Mouse (Mus musculus): ENCODE measurements around the gene Ccdc62. TPM values are rescaled to one million over a fixed set of nuclear protein-coding genes. Genes with fewer than 3 reads are reported as not detected.

The Ccdc62 gene
- polyA plus RNA-seq, 1 experiment from 2014 or later, result 4.6 TPM

DNA sequence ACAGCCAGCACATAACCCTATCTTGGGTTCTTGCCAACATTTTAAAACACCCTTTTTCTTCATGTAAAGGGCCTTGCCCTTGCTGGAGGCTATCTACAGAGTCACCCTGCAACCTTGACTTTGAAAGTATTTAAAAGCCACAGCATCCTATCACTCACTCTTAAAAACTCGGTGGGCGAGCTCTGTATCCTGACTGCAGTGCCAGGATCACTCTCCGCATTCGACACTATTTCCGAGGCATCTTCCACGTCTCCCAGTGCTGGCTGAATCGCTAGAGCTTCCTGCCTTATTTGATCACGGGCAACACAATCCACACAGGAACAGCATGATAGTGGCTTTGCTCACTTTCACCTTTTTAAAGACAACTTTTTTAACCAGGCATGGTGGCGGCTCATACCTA, 87.5 kb downstream of the Ccdc62 start:
- no peak for ATAC-seq (ENCODE audit: low FRiP score)
- WGBS, result 86% methylated on average over 9 of the region's 9 CpGs
- no peak for DNase-seq (ENCODE audit: low spot score, missing footprints)
- H3K4me1 ChIP-seq (ENCODE audit: control insufficient read depth, insufficient read depth, low read length), result peaks cover 45% of the 10 kb centered on the region
- H3K4me3 ChIP-seq (ENCODE audit: low read depth, low read length), result no peak overlapping the region
- H3K27me3 ChIP-seq (ENCODE audit: control insufficient read depth, insufficient read depth, low read length), result no peaks in the 10 kb centered on the region
- H3K4me2 ChIP-seq, result no peak overlapping the region
- no peaks in the 10 kb centered on the region; the same call in 1 of the 2 replicates for H3K36me3 ChIP-seq (ENCODE audit: control insufficient read depth, insufficient read depth, low read length)
- no peak overlapping the region for H3K27ac ChIP-seq (ENCODE audit: low read depth, low read length)
- H3K9ac ChIP-seq (ENCODE audit: low read length), result no peak overlapping the region
- no peaks in the 10 kb centered on the region for H3K9me3 ChIP-seq (ENCODE audit: control insufficient read depth, low read length)

DNA sequence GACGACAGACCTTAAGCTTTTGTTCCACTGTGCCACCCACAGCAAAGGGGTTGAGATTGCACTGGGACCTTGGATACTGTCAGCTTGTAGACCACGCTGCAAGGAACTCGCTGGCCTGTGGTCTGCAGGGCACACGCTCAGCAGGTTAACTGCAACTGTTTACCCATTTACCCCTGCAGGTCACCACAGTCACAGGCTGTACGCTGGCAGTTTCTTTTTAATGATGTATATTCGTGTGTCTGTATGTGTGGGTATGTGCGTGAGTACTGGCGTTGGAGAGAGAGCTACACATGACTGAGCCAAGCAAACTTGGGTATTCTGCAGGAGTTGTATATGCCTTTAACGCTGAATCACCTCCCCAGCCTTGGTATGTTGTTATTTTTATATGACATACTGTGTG, 88.2 kb downstream of the Ccdc62 start:
- DNase-seq (ENCODE audit: low spot score, missing footprints) (no peak), ATAC-seq (ENCODE audit: low FRiP score) (no peak)
- Histone ChIP-seq H3K4me1 (ENCODE audit: control insufficient read depth, insufficient read depth, low read length) (peaks cover 45% of the 10 kb centered on the region), H3K27me3 (ENCODE audit: control insufficient read depth, insufficient read depth, low read length) (no peaks in the 10 kb centered on the region), H3K36me3 (ENCODE audit: control insufficient read depth, insufficient read depth, low read length) (no peaks in the 10 kb centered on the region; the same call in 1 of the 2 replicates), H3K4me2 (no peak overlapping the region), H3K4me3 (ENCODE audit: low read depth, low read length) (no peak overlapping the region), H3K9me3 (ENCODE audit: control insufficient read depth, low read length) (no peaks in the 10 kb centered on the region), H3K9ac (ENCODE audit: low read length) (no peak overlapping the region), H3K27ac (ENCODE audit: low read depth, low read length) (no peak overlapping the region)
- 87% methylated on average over 9 of the region's 9 CpGs for WGBS

Small RNAs within 50 kb of the gene (microRNA-seq; reads per million reads assigned to microRNA genes)
- gene Mir7032, result not detected

Other genes with a start within 250 kb of the Ccdc62 start
- gene Clip1, start 246.1 kb upstream of the Ccdc62 start, polyA plus RNA-seq (2014; fragmentation: Nextera tagmentation; extraction: Ambion mirVana), result 42.8 and 46.8 TPM in 2 replicates
- gene Zcchc8, start 209.6 kb upstream of the Ccdc62 start, polyA plus RNA-seq (2014; fragmentation: Nextera tagmentation; extraction: Ambion mirVana), result 80.8 and 84.7 TPM in 2 replicates
- gene Rsrc2, start 181.3 kb upstream of the Ccdc62 start, polyA plus RNA-seq (2014; fragmentation: Nextera tagmentation; extraction: Ambion mirVana), result 168 and 191 TPM in 2 replicates
- gene Kntc1, start 181.0 kb upstream of the Ccdc62 start, polyA plus RNA-seq (2014; fragmentation: Nextera tagmentation; extraction: Ambion mirVana), result 33.6 and 34.4 TPM in 2 replicates
- not detected in 2 replicates for gene Hcar2, start 65.2 kb upstream of the Ccdc62 start, polyA plus RNA-seq (2014; fragmentation: Nextera tagmentation; extraction: Ambion mirVana)
- 0.28 TPM in 1 of 2 replicates, not detected in the other for gene Hcar1, start 50.7 kb upstream of the Ccdc62 start, polyA plus RNA-seq (2014; fragmentation: Nextera tagmentation; extraction: Ambion mirVana)
- 176 and 179 TPM in 2 replicates for gene Denr, start 23.5 kb upstream of the Ccdc62 start, polyA plus RNA-seq (2014; fragmentation: Nextera tagmentation; extraction: Ambion mirVana)
- gene Gm43518, start 3.3 kb upstream of the Ccdc62 start, polyA plus RNA-seq (2014; fragmentation: Nextera tagmentation; extraction: Ambion mirVana), result 0.58 and 0.78 TPM in 2 replicates
- gene Hip1r, start 42.9 kb downstream of the Ccdc62 start, polyA plus RNA-seq (2014; fragmentation: Nextera tagmentation; extraction: Ambion mirVana), result 4.6 and 5.2 TPM in 2 replicates
- gene Vps37b, start 101.6 kb downstream of the Ccdc62 start, polyA plus RNA-seq (2014; fragmentation: Nextera tagmentation; extraction: Ambion mirVana), result 45.5 and 50.7 TPM in 2 replicates
- 0.62 and 0.71 TPM in 2 replicates for gene Abcb9, start 165.1 kb downstream of the Ccdc62 start, polyA plus RNA-seq (2014; fragmentation: Nextera tagmentation; extraction: Ambion mirVana)
- gene Ogfod2, start 181.6 kb downstream of the Ccdc62 start, polyA plus RNA-seq (2014; fragmentation: Nextera tagmentation; extraction: Ambion mirVana), result 10.4 and 11.4 TPM in 2 replicates
- gene Arl6ip4, start 185.4 kb downstream of the Ccdc62 start, polyA plus RNA-seq (2014; fragmentation: Nextera tagmentation; extraction: Ambion mirVana), result 89.3 and 95.5 TPM in 2 replicates

All from midbrain, embryonic 11.5 days (tissue).